Mouse (Mus musculus) leukemia stem cell, adult 10-12 weeks (primary cell): Measurements from ENCODE around the gene Nol11. TPM values are rescaled to one million over a fixed set of nuclear protein-coding genes. Genes with fewer than 3 reads are reported as not detected.

ENCODE experiments used
- polyA plus RNA-seq: library from polyadenylated mRNA; stranded (reverse); fragments of >175 nt; gene quantifications from 2 replicates; pipeline ENCODE4 v1.2.3, GENCODE M21; 2012; ENCODE audit warnings: low replicate concordance

The Nol11 gene
- polyA plus RNA-seq, result 0.34 and 1.3 TPM in 2 replicates

GRCm38 (mm10) chr11:107188565-107189552 lies at the start of gene Nol11:
Gene Nol11, minus strand, starts transcription at chr11:107189381.

GRCm38 (mm10) chr11:107131749-107132421 lies 57.3 kb downstream of the Nol11 start, which contains the start of gene Bptf:
Gene Bptf, minus strand, starts transcription at chr11:107132127.

Other genes starting within 250 kb of the Nol11 start
- gene Kpna2, start 189.8 kb downstream of the Nol11 start, polyA plus RNA-seq, result 7.0 and 18.2 TPM in 2 replicates
- 0.64 TPM in 1 of 2 replicates, not detected in the other for gene 1810010H24Rik, start 163.7 kb downstream of the Nol11 start, polyA plus RNA-seq
- gene Bptf, start 57.3 kb downstream of the Nol11 start, polyA plus RNA-seq, result 104 and 317 TPM in 2 replicates